Mouse (Mus musculus): ENCODE measurements around the gene Pglyrp2.

Pglyrp2 gene

DNA sequence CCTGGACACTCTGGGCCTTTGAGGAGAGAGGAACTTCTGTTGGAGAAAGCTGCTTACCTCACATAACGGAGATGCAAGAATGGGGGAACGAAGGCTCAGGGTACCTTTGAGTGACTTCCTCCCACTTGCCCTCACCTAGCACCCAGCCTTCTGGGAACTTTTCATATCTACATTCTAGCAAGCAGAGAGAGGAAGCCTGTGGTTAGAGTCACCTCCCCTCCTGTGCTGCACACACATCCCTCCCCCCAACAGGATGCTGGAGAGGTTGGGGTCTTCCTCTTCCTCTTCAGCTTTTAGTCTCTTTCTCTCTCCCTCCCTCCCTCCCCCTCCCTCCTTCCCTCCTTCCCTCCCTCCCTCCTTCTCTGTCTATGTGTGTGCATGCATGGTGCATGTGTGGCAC is at the start of gene Pglyrp2:
Gene Pglyrp2, minus strand, starts transcription at position 134 of the 400 bp plus-strand sequence.
- DNase-seq: no peak

GRCm38 (mm10) chr17:32472176-32472575 is 48.2 kb upstream of the Pglyrp2 start:
- no peak for DNase-seq

GRCm38 (mm10) chr17:32470795-32471194 is 46.8 kb upstream of the Pglyrp2 start:
- DNase-seq: no peak

- DNase-seq: no peak
Measured at GRCm38 (mm10) chr17:32468494-32468893, 44.5 kb upstream of the Pglyrp2 start.

DNA sequence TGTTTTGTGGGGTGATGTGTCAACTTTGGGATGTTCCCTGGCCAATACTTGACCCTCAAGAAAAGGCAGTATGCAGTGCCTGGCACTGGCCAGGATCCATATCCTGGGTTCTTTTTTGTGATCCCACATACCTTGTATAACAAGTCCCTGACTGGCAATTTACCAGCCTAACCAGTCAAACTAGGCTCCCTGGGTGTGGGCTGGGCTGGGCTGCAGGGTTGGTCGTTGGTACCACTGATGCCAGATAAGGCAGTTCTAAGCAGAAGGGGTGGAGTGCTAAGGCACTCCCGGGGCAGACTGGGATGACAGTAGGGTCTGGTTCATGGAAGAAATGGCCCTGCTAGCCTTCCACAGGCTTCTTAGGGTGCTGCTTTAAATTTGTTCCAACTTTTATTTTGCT is 31.0 kb upstream of the Pglyrp2 start:
- DNase-seq: no peak

DNA sequence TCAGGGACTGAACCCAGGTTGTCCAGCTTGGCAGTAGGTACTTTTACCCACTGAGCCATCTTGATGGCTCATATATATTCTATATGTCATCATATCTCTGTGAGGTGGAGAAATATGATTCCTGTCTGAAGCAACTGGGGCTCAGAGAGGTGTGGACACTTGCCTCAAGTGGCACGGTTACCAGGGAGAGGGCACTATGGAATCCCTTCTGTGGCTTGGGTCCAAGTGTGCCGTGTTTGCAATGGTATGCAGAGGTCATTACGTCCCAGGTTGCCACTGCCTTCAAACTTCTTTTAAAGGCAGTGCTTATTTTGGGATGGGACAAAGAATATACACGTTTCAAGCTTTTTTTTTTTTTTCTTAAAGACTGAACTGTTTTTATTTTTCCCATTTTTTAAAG is 30.2 kb upstream of the Pglyrp2 start:
- DNase-seq: no peak

- peak; percentile 6 for DNase-seq
Measured at GRCm38 (mm10) chr17:32452482-32452881, 28.5 kb upstream of the Pglyrp2 start, which contains the start of gene Cyp4f39. Gene Cyp4f39, plus strand, starts transcription at chr17:32452723.

DNA sequence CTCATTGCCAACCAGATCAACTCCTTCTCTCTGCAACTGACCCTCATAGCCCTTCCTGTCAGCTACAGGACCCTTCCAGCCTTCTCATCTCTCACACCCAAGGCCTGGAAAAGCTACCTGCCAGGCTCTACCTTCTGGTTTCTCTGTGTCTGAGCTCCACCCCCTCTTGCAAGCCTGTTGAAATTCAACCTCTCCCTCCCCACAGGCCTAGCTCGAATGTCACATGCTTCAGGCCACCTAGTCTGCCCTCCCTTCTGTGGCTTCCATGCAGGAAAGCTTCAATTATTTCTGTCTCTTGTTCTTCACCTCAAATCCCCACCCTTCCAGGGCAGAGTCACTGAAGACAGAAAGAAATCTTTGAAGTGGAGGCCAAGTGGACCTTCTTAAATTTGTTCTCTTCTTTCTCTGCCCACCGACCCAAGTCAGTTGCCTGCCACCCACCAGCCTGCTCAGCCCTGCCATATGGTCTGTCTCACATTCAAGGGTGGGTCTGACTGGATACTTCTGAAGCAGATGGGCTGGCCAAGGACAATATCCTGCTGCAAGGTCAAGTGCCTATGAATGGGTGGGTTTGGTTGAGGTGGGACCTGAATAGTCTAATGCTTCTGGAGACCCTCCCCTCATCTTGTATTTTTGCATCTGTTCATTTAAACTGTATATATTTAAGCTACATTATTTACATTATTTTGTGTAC is 27.0 kb upstream of the Pglyrp2 start:
- DNase-seq: no peak

- no peak for DNase-seq
Measured at GRCm38 (mm10) chr17:32449042-32449441, 25.1 kb upstream of the Pglyrp2 start.

GRCm38 (mm10) chr17:32447195-32447594 is 23.2 kb upstream of the Pglyrp2 start:
- no peak for DNase-seq

- no peak for DNase-seq
Measured at GRCm38 (mm10) chr17:32445016-32445415, 21.0 kb upstream of the Pglyrp2 start.

- no peak for DNase-seq
Measured at GRCm38 (mm10) chr17:32443245-32443644, 19.3 kb upstream of the Pglyrp2 start.

DNA sequence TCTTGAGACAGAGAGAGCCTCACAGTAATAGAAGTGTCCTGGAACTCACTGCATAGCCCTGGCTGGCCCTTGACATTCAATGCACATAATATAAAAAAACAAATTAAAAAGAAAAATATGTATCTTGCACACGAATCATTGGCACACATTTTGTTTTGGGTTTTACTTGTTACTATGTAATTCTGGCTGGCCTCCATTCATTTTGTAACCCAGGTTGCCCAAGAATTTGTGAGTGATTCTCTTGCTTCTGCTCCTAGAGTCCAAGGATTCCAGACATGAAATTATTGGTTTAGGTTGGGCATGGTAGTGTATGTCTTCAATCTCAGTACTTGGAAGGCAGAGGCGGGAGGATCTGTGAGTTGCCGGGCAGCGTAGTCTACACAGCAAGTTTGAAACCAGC is 13.1 kb upstream of the Pglyrp2 start:
- no peak for DNase-seq

GRCm38 (mm10) chr17:32435151-32435550 is 11.2 kb upstream of the Pglyrp2 start:
- DNase-seq: no peak

DNA sequence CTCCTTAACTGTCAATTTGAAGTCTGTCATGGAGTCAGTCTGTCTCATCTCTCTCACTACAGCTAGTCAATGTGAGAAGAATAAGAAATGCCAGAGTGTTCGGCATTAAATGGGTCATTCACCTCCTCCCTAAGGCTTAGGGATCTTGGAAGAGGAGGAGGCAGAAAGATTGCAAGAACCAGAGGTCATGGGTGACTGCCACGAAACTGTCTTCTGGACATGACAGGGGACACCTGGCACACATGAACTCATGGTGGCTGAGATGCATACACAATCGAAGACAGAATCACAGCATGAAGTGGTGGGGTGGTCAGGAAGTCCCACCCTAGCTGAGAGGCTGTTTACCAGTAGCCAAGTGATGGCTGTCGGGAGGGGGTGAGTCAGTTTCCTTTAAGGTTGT is 10.4 kb upstream of the Pglyrp2 start:
- no peak for DNase-seq

DNA sequence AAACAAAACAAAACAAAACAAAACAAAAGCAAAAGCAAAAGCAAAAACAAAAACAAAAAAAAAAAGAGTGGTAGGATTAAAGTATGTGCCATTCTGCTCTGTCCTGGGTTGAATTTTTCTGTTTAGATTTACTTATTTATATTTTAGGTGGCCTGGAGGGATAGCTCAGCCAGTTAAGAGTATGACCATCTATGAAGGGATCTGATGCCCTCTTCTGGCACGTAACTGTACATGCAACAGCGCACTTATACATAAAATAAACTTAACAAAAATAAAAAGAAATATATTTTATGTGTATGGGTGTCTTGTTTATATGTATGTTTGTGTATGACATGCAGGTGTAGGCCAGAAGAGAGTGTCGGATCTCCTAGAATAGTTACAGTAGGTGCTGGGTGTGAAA is 8.0 kb upstream of the Pglyrp2 start:
- DNase-seq: no peak

- no peak for DNase-seq
Measured at GRCm38 (mm10) chr17:32426610-32427009, 2.6 kb upstream of the Pglyrp2 start.

DNA sequence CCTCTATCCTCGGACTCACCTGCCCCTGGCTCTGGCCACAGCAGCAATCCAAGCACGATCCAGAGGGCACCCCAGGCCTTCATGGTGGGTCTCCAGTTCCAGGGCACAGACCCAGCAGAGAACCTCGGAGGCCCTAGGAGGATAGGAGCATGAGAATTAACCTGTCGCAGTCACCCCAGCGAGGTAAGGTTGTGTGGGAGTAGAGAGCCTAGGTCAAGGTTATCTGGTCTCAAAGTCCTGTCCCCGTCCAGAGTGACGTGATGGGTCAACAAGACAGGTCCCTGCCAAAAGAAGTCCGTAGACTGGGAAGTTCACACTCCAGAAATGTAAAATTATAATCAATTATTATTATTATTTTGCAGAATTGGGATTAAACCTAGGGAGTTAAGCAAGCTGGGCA is 3.2 kb downstream of the Pglyrp2 start:
- DNase-seq: no peak

GRCm38 (mm10) chr17:32419989-32420388 is 4.0 kb downstream of the Pglyrp2 start:
- no peak for DNase-seq

DNA sequence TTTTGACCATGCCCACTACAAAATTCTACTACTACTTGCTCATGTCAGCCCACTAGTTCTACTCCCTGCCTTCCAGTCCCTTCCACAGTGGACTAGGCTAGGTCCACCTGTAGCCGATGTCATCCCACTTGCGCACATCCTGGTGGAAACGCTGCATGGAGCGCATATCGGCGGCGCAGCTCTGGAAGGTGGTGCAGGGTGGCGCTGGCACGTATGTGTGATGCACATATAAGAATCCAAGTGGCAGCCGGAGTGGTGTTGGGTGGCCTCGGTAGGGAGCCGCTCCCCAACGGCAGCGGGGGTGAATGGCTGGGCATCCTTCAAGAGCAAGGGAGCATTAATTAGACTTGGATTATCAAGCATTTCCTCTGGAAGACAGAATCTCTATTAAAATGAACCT is 7.2 kb downstream of the Pglyrp2 start:
- no peak for DNase-seq

GRCm38 (mm10) chr17:32415417-32416020 is 8.4 kb downstream of the Pglyrp2 start:
- no peak for DNase-seq

GRCm38 (mm10) chr17:32411898-32412297 is 12.1 kb downstream of the Pglyrp2 start:
- DNase-seq: no peak

GRCm38 (mm10) chr17:32403417-32403816 is 20.6 kb downstream of the Pglyrp2 start, which contains the start of gene Rasal3:
Gene Rasal3, minus strand, starts transcription at chr17:32403583.
- DNase-seq: no peak

DNA sequence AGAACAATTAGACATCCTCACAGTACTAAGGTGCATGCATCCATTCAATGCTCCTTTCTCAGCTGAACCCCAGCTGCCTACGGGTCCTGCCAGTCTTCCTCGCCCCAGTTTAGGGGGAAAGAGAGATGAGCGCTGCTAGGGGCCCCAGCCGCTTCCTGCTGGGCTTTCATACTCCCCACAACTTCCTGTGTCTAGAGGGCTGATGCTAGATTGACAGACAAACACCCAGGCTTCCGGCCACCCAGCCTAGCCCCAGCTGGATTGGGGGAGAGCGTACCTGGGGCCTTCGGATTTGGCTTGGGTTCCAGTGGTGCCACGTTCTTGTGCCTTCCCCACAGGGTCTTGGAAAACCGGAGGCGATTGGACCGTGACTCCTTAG is 21.2 kb downstream of the Pglyrp2 start:
- no peak for DNase-seq
